10 mouse cellular contexts compared by ENCODE assay signal in the genomic region with DNA sequence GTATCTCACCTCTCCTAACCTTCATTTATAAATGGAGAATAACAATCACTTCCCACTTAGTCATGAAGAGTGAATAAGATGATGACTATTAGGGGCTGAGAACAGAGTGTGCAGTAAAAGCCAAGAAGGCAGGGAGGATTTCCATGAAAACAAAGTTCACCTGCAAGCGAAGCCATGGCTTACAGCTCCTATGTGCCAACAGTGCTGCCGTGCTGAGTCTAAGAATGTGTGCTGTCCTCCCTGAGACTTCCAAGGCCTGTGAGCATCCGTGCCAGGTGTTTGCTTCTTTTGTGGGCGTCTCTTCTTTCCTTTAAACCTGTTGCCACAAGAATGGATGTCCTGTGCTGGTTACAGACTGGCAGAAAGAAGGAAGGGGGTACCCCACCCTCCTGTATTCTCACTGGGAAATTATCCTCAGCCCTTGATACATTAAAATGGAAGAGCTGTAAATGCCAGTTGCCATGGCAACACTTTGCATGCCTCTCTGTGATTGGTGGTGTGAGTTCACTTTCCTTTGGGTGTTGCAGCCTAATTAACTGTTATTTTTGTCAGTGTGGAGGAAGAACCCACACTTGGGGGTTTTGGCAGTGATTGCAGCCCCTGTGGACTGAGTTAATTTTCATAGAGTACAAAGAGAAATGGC.
DNase-seq lines count a peak whose midpoint lies in the region; ATAC-seq and TF ChIP-seq lines count a peak whose summit lies in the region.
"Had no signal": no experiment of that assay in that cellular context is flagged by ENCODE, and none has a peak within 500 bp of the region (broad histone marks: within the 10 kb centered on the region; RNA-seq: fewer than 3 reads in every experiment).

No protein-coding gene starts in this region.

- no peak for TF ChIP-seq CTCF in kidney, adult 2 months (conservative IDR thresholded peaks at IDR 0.05; ENCODE audit: insufficient read depth, insufficient read length, low read depth, low read length)
- no peak for TF ChIP-seq CTCF in left cerebral cortex, adult 2 months (IDR thresholded peaks at IDR 0.05)

- H3K4me1 ChIP-seq in kidney, adult 2 months (ENCODE audit: control insufficient read depth, insufficient read depth, low read length), result no peaks in the 10 kb centered on the region
- peaks cover 15% of the 10 kb centered on the region for H3K4me1 ChIP-seq in neural tube, embryonic 15.5 days
- H3K4me1 ChIP-seq: embryonic facial prominence, embryonic 13.5 days; stomach, embryonic 15.5 days had no signal

- no peak overlapping the region for H3K27ac ChIP-seq in kidney, adult 2 months (ENCODE audit: insufficient read depth, low read depth, low read length)
- peak overlapping the region; percentile 76 for H3K27ac ChIP-seq in left cerebral cortex, adult 2 months
- H3K27ac ChIP-seq in neural tube, embryonic 15.5 days (replicated peaks), result no peak overlapping the region
- H3K27ac ChIP-seq: embryonic facial prominence, embryonic 13.5 days; stomach, embryonic 15.5 days had no signal

- no peaks in the 10 kb centered on the region for H3K27me3 ChIP-seq in kidney, adult 2 months (replicated peaks; ENCODE audit: control insufficient read depth, insufficient read depth, low read length)
- H3K27me3 ChIP-seq in neural tube, embryonic 15.5 days (replicated peaks), result no peaks in the 10 kb centered on the region
- H3K27me3 ChIP-seq: embryonic facial prominence, embryonic 13.5 days; stomach, embryonic 15.5 days had no signal

- peak overlapping the region; percentile 27; the same call in 1 of the 2 replicates for H3K4me2 ChIP-seq in neural tube, embryonic 15.5 days
- H3K4me2 ChIP-seq: embryonic facial prominence, embryonic 13.5 days; stomach, embryonic 15.5 days had no signal

- intact Hi-C loops in left cerebral cortex, adult 2 months (cut with DNase I), result loop anchor here (1.0 to 5.0 kb wide), 5 partner anchors 27 to 592 kb away; a partner anchor contains a TSS

- 67% methylated on average over 4 of the region's 4 CpGs for WGBS in kidney, adult 2 months
- WGBS in neural tube, embryonic 15.5 days, result 36% methylated on average over 4 of the region's 4 CpGs

- no peak overlapping the region for H3K9ac ChIP-seq in neural tube, embryonic 15.5 days (replicated peaks)
- H3K9ac ChIP-seq: embryonic facial prominence, embryonic 13.5 days; stomach, embryonic 15.5 days had no signal

- H3K4me3 ChIP-seq in kidney, adult 2 months (ENCODE audit: insufficient read depth, low read depth, low read length), result no peak overlapping the region
- H3K4me3 ChIP-seq in left cerebral cortex, adult 2 months, result no peak overlapping the region
- H3K4me3 ChIP-seq in neural tube, embryonic 15.5 days (replicated peaks), result no peak overlapping the region
- H3K4me3 ChIP-seq: embryonic facial prominence, embryonic 13.5 days; stomach, embryonic 15.5 days had no signal

- no peak for TF ChIP-seq POLR2A in kidney, adult 2 months (IDR thresholded peaks at IDR 0.05; ENCODE audit: low read depth, low read length)

- peak; percentile 78 for ATAC-seq in neural tube, embryonic 15.5 days (ENCODE audit: low FRiP score)

- no peaks in the 10 kb centered on the region for H3K36me3 ChIP-seq in kidney, adult 2 months (ENCODE audit: control insufficient read depth, insufficient read depth, low read length)
- H3K36me3 ChIP-seq in neural tube, embryonic 15.5 days, result no peaks in the 10 kb centered on the region
- H3K36me3 ChIP-seq: embryonic facial prominence, embryonic 13.5 days; stomach, embryonic 15.5 days had no signal

- no peaks in the 10 kb centered on the region for H3K9me3 ChIP-seq in neural tube, embryonic 15.5 days (replicated peaks)
- H3K9me3 ChIP-seq: embryonic facial prominence, embryonic 13.5 days; stomach, embryonic 15.5 days had no signal

- peak; percentile 4 to 7 for DNase-seq in kidney, postnatal 4 days
- DNase-seq in kidney, adult 2 months, result no peak
- peak; percentile 58 to 75 for DNase-seq in frontal cortex, adult 2 months (ENCODE audit: extremely low spot score in 1 of 2, low spot score in 1 of 2)
- peak; percentile 30 to 60 for DNase-seq in left cerebral cortex, adult 2 months (ENCODE audit: extremely low spot score in 1 of 2, low spot score in 2 of 2)
- no peak for DNase-seq in adrenal gland, postnatal 36 days
- no peak for DNase-seq in heart, postnatal 4 days
- no peak for DNase-seq in cerebellum, adult 8-10 months

Comparison
In these comparisons a context has a peak if more than half of its experiments do, and no peak if none do; other contexts are left out.
1. DNase-seq: peak in kidney, postnatal 4 days (2 of 2), frontal cortex, adult 2 months (2 of 2) and left cerebral cortex, adult 2 months (2 of 2); none in kidney, adult 2 months (single experiment), adrenal gland, postnatal 36 days (0 of 2), heart, postnatal 4 days (single experiment) and cerebellum, adult 8-10 months (single experiment).